Mouse (Mus musculus) effector memory CD4-positive, alpha-beta T cell, adult 7 months (primary cell): Measurements from ENCODE around the gene Gde1. TPM values are rescaled to one million over a fixed set of nuclear protein-coding genes. Genes with fewer than 3 reads are reported as not detected.

Source experiments
- polyA plus RNA-seq: library from polyadenylated mRNA; unstranded; fragments of 100-300 nt; shearing (Covaris generic); gene quantifications from one replicate; pipeline ENCODE4 v1.2.1, GENCODE M21; 2017

The Gde1 gene
- 40.4 TPM for polyA plus RNA-seq

DNA sequence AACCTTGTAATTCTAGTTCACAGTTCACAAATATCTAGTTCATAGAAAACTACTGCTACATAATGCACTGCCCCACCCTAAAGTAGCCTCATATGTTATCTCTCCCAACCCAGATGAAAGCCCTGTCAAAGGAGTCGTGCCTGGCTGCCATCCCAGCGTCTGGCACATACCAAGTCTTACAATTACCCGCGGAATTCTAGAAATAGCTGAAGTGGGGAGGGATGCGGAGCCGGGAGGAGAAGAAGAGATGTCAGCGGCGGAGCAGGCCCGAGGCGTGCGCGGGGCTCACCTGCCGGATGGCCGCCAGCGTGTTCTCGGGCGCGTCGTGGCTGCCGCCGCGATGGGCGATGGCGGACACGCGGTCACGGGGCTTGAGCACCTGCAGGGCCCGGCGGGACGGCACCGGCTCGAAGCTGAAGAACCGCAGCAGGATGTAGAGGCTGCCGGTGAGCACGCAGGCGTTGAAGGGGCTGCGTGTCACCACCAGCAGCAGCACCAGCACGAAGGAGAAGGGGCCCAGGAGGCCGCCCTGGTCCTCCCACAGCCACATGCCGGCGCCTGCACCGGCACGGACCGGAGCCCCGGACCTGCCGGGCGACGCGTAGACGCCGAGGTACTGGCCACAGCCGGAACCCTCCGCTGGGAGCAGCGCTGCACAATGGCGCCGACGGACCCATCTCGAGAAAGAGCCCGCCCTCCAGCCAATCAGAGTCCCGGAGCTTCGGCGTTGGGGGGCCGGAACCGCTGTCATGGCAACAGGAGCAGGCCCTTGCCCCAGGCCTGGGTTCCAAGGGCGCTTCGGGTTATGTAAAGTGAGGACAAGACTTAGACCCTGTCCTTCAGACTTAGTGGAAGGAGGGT lies at the start of gene Gde1:
Gene Gde1, minus strand, starts transcription at position 678 of the 861 bp plus-strand sequence.

DNA sequence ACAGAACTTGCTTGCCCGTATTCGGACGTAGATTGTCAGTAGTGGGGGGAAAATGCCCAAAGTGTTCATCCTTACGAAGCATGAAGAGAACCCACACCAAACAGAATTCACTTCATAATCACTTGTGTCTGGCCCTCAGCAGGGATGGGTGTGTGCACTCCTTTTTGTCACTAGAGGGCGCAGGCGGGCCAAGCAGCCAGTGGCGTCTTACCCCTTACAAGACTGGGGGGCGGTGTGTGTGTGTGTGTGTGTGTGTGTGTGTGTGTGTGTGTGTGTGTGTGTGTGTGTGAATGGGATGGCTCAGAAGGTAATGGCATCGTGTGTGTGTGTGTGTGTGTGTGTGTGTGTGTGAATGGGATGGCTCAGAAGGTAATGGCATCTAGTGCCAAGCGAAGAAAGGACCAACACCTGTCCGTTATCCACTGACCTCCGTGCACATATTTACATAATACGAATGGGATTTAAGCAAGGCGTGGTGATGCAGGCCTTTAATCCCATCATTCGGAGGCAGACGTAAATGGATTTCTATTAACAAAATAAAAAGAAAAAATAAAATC lies 34.5 kb upstream of the Gde1 start, which contains the start of gene Vps35l:
Gene Vps35l, plus strand, starts transcription at position 252 of the 557 bp plus-strand sequence.

DNA sequence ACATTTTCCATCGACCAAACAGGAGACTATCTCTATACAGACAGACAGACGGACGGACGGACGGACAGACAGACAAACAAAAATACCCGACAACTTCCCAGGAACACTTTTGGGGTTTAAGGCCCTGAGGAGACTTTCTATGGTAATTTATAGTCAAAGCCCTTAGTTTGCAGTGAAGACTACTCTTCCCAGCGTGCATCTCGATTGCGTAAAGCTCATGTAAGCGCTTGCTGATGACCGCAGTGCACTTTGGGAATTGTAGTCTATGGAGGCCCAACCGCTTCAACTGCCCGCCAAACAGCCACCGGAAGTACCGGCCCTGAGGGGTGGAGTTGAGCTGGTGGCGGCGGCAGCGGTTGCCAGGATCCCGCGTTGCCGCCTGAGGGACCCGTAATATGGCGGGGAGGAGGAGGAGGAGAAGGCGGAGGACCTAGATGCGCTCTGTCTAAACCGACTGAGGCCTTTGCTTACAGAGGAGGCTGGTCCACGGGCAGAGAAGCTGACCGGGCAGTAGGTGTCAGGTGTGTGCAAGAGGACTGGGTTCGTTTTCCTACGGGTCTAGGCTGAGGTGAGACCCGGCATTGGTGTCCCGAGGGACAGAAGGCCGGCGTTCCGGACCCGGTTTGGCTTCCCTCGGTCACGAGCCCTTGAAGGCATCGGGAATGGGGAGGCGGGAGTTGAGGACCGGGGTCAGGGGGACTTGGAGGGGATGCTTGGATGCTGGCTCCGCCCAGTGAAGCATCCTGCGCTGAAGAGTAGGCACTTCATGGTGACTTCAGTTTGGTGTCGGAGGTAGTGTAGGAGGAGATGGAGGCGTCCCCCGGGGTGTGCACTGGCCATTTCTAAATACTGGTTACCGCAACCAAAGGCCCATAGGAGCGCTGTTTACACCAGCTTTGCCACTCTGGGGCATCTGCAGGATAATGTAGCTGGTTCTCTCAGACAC lies 6.9 kb upstream of the Gde1 start, which contains the start of gene Ccp110:
Gene Ccp110, plus strand, starts transcription at position 325 of the 946 bp plus-strand sequence.

Other genes starting within 250 kb of the Gde1 start
- 0.80 TPM for gene Itpripl2, start 213.8 kb downstream of the Gde1 start, polyA plus RNA-seq
- 4.7 TPM for gene Coq7, start 172.4 kb downstream of the Gde1 start, polyA plus RNA-seq
- 0.63 TPM for gene Tmc7, start 121.0 kb downstream of the Gde1 start, polyA plus RNA-seq
- gene Tmc5, start 108.5 kb downstream of the Gde1 start, polyA plus RNA-seq: 0.96 TPM
- 5.8 TPM for gene Ccp110, start 6.8 kb upstream of the Gde1 start, polyA plus RNA-seq
- gene Vps35l, start 34.4 kb upstream of the Gde1 start, polyA plus RNA-seq: 70.1 TPM
- gene Iqck, start 150.0 kb upstream of the Gde1 start, polyA plus RNA-seq: not detected
- gene Knop1, start 150.5 kb upstream of the Gde1 start, polyA plus RNA-seq: 15.0 TPM